Mouse (Mus musculus) adrenal gland, adult 10 weeks (tissue): ENCODE measurements around the gene Amy2a2. TPM values are rescaled to one million over a fixed set of nuclear protein-coding genes. Genes with fewer than 3 reads are reported as not detected.

ENCODE experiments used
- polyA plus RNA-seq: library from polyadenylated mRNA; stranded (reverse); fragments of 350-450 nt; fragmentation: Illumina TruSeq; extraction: RNeasy Lipid Tissue Mini Kit (QIAGEN cat#74804); gene quantifications from one replicate; pipeline ENCODE4 v1.2.3, GENCODE M21; 2014; ENCODE audit warnings: low read depth, low replicate concordance

Amy2a2 gene
- polyA plus RNA-seq, result not detected

DNA sequence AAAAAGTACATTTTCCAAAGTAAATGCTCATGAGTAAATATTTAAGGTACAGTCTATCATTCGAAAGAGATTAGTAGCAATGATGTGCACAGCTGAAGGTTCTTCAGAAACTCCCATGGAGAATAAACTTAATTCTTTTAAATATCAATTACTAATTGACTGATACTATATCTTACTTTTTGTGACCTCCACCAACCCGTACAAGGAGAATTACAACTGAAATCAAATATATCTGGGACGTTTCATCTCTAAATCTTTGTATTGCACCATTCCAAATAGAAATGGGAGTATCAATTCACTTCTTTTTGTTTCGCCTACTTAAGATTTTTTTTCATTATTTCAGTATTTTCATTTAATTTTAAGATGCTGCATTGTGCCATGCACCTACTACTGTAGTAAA lies at the start of gene Amy2a2:
TSS of gene Amy2a2 (minus strand) at position 101 of the 400 bp plus-strand sequence.

DNA sequence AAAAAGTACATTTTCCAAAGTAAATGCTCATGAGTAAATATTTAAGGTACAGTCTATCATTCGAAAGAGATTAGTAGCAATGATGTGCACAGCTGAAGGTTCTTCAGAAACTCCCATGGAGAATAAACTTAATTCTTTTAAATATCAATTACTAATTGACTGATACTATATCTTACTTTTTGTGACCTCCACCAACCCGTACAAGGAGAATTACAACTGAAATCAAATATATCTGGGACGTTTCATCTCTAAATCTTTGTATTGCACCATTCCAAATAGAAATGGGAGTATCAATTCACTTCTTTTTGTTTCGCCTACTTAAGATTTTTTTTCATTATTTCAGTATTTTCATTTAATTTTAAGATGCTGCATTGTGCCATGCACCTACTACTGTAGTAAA lies 32.5 kb downstream of the Amy2a2 start, which contains the start of gene Amy2a3:
TSS of gene Amy2a3 (minus strand) at position 101 of the 400 bp plus-strand sequence.

Other genes starting within 250 kb of the Amy2a2 start
- 3.6 TPM for gene Amy2a5, start 97.8 kb downstream of the Amy2a2 start, polyA plus RNA-seq
- not detected for gene Amy2a4, start 65.2 kb downstream of the Amy2a2 start, polyA plus RNA-seq
- not detected for gene Amy2a3, start 32.6 kb downstream of the Amy2a2 start, polyA plus RNA-seq
- gene Amy2a1, start 175.8 kb upstream of the Amy2a2 start, polyA plus RNA-seq, result not detected